Mouse (Mus musculus): ENCODE measurements around the gene Rftn1.

- TF ChIP-seq CTCF (IDR thresholded peaks at IDR 0.05; ENCODE audit: extremely low read depth, insufficient read depth, insufficient read length, insufficient replicate concordance) (no peak), POLR2A (IDR thresholded peaks at IDR 0.05; ENCODE audit: low read depth, low read length) (no peak)
Observed at GRCm38 (mm10) chr17:50173368-50173767, 17.1 kb downstream of the Rftn1 start.

Data from spleen, adult 2 months (tissue).